Mouse (Mus musculus): ENCODE results near the gene Mcmbp.

- TF ChIP-seq CTCF (IDR thresholded peaks at IDR 0.05; ENCODE audit: control insufficient read depth, insufficient read depth, insufficient replicate concordance, low read depth, low read length) (no peak), POLR2A (IDR thresholded peaks at IDR 0.05; ENCODE audit: control insufficient read depth, low read depth, low read length) (no peak)
Observed at GRCm38 (mm10) chr7:128667788-128668187, 72.5 kb downstream of the Mcmbp start.
